Mouse (Mus musculus) right cerebral cortex, adult 18-20 months (tissue): ENCODE results near the gene March6.

Experiments used
- DNase-seq: peaks from one replicate; pipeline ENCODE4 v3.0.0; 2022; ENCODE audit warnings: mixed read lengths

The March6 gene

GRCm38 (mm10) chr15:31530659-31531445 lies at the start of gene March6:
Gene March6, minus strand, starts transcription at chr15:31531053.
- DNase-seq: peak; percentile 95

- DNase-seq: no peak
These were observed 45.2 kb upstream of the March6 start for GRCm38 (mm10) chr15:31576076-31576475.

- DNase-seq: no peak
These were observed 42.8 kb upstream of the March6 start for GRCm38 (mm10) chr15:31573692-31574091.

- DNase-seq: no peak
These were observed 42.4 kb upstream of the March6 start for GRCm38 (mm10) chr15:31573287-31573686.

GRCm38 (mm10) chr15:31571906-31572722 lies 41.3 kb upstream of the March6 start:
- peak; percentile 69 for DNase-seq

- DNase-seq: no peak
These were observed 40.1 kb upstream of the March6 start for GRCm38 (mm10) chr15:31570959-31571358.

GRCm38 (mm10) chr15:31569325-31570022 lies 38.6 kb upstream of the March6 start:
- no peak for DNase-seq

- no peak for DNase-seq
These were observed 37.7 kb upstream of the March6 start for GRCm38 (mm10) chr15:31568581-31568996.

GRCm38 (mm10) chr15:31567431-31567830 lies 36.6 kb upstream of the March6 start:
- no peak for DNase-seq

GRCm38 (mm10) chr15:31565786-31566185 lies 34.9 kb upstream of the March6 start:
- no peak for DNase-seq

GRCm38 (mm10) chr15:31565184-31565583 lies 34.3 kb upstream of the March6 start, which contains the start of gene Cmbl:
Gene Cmbl, plus strand, starts transcription at chr15:31565389.
- DNase-seq: no peak

- DNase-seq: no peak
These were observed 33.0 kb upstream of the March6 start for GRCm38 (mm10) chr15:31563577-31564546.

GRCm38 (mm10) chr15:31562847-31563246 lies 32.0 kb upstream of the March6 start:
- no peak for DNase-seq

- no peak for DNase-seq
These were observed 31.1 kb upstream of the March6 start for GRCm38 (mm10) chr15:31561976-31562375.

- no peak for DNase-seq
These were observed 30.5 kb upstream of the March6 start for GRCm38 (mm10) chr15:31561390-31561789.

GRCm38 (mm10) chr15:31554855-31555254 lies 24.0 kb upstream of the March6 start:
- no peak for DNase-seq

- DNase-seq: no peak
These were observed 19.5 kb upstream of the March6 start for GRCm38 (mm10) chr15:31550381-31550780.

GRCm38 (mm10) chr15:31547421-31547820 lies 16.6 kb upstream of the March6 start:
- no peak for DNase-seq

GRCm38 (mm10) chr15:31546291-31546690 lies 15.4 kb upstream of the March6 start:
- DNase-seq: no peak

GRCm38 (mm10) chr15:31545058-31545457 lies 14.2 kb upstream of the March6 start:
- no peak for DNase-seq

- DNase-seq: no peak
These were observed 12.4 kb upstream of the March6 start for GRCm38 (mm10) chr15:31543246-31543645.
